Mouse (Mus musculus) skeletal muscle tissue, adult 2 months (tissue): ENCODE results near the gene Btbd6.

Experiments
- DNase-seq: peaks from one replicate; pipeline ENCODE4 v3.0.0-alpha.2; 2012; ENCODE audit warnings: low read depth, low spot score

Btbd6 gene

DNA sequence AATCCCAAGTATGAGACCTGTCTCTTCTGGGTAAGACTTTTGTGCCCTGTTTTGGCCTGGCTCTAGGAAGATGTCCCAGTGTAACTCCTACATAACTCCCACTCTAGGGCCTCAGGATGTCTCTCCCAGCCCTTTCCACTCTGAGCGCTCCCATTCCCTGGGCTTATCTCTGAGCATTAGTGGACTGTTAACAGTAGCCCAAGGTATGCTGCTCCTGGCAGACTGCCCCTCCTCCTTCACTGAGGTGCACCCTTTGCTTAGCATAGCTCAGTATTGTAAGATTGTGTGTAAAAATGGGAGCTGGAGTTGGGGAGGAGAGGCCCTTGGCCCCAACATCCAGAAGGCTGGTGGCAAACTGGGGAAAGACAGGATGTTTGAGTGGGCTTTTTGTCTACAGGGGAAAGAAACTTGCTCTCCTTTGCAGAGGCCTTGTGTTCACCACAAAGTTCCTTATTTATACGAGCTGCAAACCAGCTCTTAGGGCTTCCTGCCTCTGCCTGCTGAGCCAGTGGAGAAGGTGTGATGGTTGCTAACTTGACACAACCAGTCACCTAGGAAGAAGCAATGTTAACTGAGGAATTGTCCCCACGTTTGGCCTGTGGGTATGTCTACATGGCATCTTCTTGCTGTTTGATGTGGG lies 23.2 kb upstream of the Btbd6 start:
- no peak for DNase-seq

GRCm38 (mm10) chr12:112955800-112956199 lies 20.5 kb upstream of the Btbd6 start:
- DNase-seq, result peak; percentile 48

DNA sequence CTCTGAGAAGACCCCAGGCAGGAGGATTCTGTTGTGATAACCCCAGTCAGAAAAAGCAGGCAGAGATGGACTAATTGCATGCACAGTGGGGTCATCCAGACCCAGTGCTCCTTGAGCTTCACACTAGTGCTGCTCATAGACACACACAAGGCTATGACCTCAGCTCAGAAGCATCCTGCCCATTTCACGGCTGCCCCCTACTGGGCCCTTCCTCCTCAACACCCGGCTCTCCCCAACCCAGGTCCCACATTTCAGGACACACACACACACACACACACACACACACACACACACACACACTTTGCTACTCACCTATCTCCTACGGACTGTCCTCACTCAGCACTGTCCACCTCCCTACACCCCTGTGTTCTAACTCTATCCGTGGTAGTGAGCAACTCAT lies 18.0 kb upstream of the Btbd6 start:
- no peak for DNase-seq

DNA sequence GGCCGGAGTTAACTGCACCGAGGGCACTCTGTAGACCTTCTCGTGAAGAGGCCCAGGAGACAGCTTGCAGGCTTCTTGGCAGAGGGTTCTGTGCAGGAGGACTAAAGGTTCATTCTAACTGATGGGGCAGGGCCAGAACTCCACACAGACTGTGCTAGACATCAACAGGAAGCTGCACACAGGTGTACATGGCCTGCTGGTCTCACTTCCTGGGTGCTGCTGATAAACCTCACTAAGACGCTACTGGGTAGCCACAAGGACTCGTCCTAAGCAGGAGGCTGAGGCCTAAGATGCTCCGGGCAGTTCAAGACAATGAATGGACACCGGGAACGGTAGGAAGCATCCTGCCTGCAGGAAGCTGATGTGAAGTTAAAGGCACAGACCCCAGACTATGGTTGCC lies 16.9 kb upstream of the Btbd6 start:
- DNase-seq, result no peak

- peak; percentile 70 for DNase-seq
Measured at GRCm38 (mm10) chr12:112961428-112961827, 14.9 kb upstream of the Btbd6 start.

GRCm38 (mm10) chr12:112961872-112962271 lies 14.4 kb upstream of the Btbd6 start:
- no peak for DNase-seq

GRCm38 (mm10) chr12:112965783-112966182 lies 10.5 kb upstream of the Btbd6 start:
- DNase-seq, result no peak

DNA sequence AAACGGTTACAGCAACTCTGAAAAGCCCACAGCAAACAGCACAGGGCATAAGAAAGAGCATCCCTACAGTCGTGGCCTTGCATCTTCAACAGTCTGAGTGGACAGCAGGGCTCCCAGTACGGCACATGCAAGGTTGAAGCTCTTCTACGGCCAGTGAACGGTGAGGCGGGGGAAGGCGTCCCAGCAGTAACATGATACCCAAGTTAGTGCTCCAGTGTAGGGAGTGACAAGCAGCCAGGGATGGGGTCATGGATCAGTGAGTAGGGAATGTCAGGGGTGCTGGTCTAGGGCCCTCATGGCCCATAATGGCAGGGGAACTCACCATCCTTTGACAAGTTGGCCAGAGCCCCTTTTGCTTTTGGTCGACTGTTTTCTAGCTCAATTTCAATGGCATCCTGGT lies 7.3 kb upstream of the Btbd6 start:
- DNase-seq, result no peak

DNA sequence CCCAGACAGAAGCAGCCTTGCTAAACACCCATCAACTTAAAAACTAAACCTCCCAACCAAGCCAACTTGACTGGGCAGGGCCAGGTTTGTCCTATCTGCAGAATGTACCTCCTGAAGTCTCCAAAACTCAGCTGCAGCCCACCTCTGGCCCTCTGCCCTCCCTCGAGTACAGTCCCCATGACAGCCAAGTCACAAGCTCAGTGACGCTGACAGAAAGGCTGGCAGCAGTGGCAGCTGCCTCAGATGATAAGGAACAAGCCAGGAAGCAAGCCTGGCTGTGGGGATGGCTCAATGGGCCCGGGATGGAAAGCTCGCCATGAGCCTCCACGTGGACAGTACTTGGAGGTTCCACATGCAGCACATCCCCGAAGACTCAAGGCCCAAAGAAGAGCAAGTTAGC lies 6.7 kb upstream of the Btbd6 start:
- DNase-seq, result no peak

- no peak for DNase-seq
Measured at GRCm38 (mm10) chr12:112974736-112975135, 1.5 kb upstream of the Btbd6 start.

DNA sequence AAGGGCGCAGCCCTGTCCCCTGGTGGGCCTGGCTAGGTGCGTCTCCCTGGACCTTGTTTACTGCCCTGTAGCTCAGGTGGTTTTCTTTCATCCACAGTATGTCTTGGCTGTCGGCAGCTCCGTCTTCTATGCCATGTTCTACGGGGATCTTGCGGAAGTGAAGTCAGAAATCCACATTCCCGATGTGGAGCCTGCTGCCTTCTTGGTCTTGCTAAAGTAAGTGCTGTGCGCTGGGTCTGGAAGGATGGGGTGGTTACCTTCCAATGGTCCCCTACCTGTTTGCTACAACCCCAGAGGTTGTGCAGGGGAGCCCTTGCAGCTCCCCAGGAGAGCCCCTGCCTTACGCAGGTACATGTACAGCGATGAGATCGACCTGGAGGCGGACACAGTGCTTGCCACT lies 874 bp downstream of the Btbd6 start:
- no peak for DNase-seq

DNA sequence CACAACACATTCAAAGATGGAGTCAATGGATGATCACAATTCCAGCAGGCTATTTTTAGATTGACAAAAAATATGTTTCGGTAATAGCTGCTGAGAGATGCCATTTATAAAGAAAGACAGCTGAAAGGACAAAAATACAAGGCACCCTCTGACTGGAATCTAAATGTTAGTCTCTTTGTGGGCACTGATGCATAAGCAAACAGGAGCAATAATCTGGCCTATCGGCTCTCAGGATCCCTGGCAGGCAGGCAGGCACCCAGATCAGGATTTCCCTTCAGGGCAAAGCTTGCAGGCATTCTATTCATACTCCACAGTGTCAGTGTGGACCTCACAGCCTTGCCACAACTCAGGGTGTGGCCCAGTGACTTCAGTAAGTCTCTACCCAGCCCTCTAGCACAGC lies 5.7 kb downstream of the Btbd6 start:
- no peak for DNase-seq

GRCm38 (mm10) chr12:112985346-112985745 lies 9.1 kb downstream of the Btbd6 start:
- no peak for DNase-seq

- no peak for DNase-seq
Measured at GRCm38 (mm10) chr12:112987877-112988276, 11.6 kb downstream of the Btbd6 start.

DNA sequence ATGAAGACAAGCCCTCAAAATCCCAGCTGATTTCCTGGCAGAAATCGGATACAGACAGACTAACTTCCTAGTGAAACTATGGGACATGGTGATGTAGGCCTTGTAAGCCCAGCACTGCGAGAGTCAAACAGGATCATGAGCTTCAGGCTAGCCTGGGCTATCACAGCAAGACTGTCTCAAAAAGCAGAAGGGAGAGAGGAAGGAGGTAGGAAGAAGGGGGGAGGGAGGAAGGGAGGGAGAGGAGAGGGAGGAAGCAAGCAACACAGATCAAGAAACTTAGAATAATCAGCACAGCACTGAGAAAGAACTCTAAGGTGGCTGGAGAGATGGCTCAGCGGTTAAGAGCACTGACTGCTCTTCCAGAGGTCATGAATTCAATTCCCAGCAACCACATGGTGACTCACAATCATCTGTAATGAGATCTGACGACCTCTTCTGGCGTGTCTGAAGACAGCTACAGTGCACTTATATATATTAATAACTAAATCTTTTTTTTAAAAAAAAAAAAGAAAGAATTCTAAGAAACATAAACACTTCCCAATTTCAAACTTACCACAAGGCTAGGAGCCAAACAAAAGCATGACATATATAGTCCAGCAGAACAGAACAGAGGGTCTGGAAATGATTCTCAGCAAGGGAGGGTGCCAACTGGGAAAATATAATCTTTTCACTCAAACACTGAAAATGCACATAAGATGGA lies 14.6 kb downstream of the Btbd6 start:
- DNase-seq, result no peak

DNA sequence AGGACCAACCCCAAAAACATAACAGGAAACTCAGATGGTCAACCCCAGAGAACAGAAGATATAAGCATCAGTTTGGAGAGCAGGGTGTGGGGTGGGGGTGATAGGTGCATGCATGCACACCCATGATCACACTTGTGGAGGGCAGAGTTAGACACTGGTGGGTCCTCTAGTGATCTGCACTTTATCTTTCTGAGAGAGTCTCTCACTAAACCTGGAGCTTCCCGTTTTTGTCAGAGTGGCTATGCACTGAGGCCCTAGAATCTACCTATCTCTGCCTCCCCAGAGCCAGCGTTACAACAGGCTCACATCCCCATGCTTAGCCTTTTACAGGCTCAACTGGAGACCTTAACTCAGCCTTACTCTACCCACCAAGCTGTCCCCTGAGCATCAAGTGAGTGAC lies 15.2 kb downstream of the Btbd6 start:
- DNase-seq, result no peak

- DNase-seq, result no peak
Measured at GRCm38 (mm10) chr12:112994153-112994552, 17.9 kb downstream of the Btbd6 start.

DNA sequence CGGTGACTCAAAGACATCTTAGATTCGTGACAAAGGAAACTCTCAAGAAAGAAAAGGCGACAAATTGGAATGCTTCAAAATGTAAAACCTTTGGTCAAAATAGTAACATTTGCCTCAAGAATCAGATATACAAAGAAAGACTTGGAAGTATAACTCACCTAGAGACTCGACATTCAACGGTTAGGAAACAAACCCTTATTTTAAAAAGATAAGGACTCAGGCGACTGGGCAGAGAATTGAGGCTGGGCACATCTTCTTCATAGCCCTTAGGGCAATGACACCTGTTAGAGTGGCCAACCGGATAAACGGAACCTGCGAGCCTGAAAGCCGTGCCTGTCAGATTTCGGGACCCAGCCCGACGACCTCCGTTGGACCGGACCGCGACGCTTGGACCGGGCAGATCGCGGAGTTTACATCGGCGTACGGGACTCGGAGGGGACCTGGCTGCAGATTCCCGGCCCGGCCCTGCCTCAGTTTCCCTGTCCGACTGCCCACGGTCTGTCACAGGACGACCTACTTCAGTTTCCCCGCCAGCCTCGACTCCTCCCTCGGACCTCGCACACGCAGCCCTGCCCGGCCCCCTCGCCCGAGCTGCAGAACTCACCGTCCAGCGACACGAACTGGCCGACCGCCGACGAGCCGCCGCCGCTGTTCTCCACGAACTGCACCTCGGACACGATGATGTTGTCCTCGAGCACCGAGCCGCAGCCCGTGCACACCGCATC lies 23.4 kb downstream of the Btbd6 start:
- DNase-seq, result no peak

DNA sequence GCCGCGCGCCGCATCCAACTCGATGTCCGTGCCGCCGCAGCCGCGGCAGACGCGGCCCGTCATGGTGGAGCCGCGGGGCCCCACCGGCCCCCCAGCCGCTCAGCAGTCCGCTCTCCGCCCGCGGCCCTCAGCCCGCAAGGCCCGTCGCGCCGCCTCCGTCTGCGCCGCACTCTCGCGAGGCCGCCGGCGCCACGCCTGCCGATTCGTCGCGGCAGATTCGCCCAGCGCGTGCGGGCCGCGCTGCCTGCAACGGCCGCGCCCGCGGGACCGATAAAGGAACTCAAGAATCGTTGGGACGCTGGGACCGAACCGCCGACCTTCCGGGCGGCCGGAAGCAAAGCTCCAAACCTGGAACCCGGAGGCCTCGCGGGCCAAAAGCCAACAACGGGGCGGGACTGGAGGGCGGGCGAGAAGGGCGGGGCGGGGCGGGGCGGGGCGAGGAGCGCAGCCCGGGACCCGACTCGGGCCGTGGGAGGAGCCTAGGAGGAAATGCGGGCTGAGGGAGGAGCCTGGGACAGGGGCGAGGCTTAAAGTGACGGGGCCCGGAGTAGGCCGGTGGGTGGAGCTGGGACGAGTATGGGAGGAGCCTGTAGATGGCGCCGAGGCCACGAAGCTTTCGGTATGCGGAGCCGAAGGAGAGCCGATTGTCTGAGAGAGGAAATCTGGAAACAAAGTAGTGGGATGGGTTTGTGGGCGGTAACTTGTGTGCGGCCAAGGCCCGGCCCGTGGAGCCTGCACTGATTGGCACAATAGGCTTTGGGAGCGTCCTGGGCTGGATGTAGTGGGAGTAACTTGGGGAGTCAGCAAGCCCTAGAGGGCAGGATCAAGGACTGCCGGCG lies 24.2 kb downstream of the Btbd6 start, which contains the start of gene Brf1:
Brf1 (minus strand) TSS at position 411 of the 839 bp plus-strand sequence.
- peak; percentile 97 for DNase-seq

DNA sequence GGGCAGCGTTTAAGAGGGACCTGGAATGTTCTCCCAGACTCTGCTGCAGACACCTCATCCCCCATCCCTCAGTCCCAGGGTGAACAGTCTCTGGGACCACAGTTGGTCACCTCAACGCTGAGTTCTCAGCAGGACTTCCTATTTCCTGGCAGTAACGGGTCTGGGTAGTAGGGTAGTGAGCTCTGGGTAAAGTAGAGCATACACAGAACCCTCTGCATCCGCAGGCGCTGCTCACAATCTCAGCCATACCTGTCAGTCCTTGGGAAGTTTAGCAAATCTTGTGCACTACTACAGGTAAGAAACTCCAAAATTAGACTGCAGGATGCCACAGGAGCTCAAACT lies 24.8 kb downstream of the Btbd6 start:
- DNase-seq, result no peak

GRCm38 (mm10) chr12:113002667-113003066 lies 26.4 kb downstream of the Btbd6 start:
- DNase-seq, result no peak

GRCm38 (mm10) chr12:113004011-113004410 lies 27.7 kb downstream of the Btbd6 start:
- DNase-seq, result no peak
